Mouse (Mus musculus) layer of hippocampus, adult 18-20 months (tissue): ENCODE measurements around the gene Xrcc1. TPM values are rescaled to one million over a fixed set of nuclear protein-coding genes. Genes with fewer than 3 reads are reported as not detected.
"Not testable (repeated sequence)": the region's sequence is repeated elsewhere in the genome, so short reads cannot be mapped to it uniquely, and the experiment has no call there.

ENCODE experiments used
- DNase-seq, 2 experiments: peaks; one replicate each; pipeline ENCODE4 v3.0.0; 2022; ENCODE audit warnings: low spot score in 2 of 2
- long read RNA-seq: library from polyadenylated mRNA; stranded (forward); transcript quantifications from one replicate; pipeline ENCODE4 v2.0.0, GENCODE M21; 2021
- total RNA-seq, 2 experiments: library from RNA; stranded (reverse); gene quantifications; 2 replicates each; pipeline ENCODE4 v1.2.3; 2021

Gene Xrcc1
- total RNA-seq, result 10 to 100 TPM; 36.8 to 43.4 TPM
- long read RNA-seq, transcript Xrcc1-201 (17 exons, 2,155 nt), result major isoform, 25 of 42 reads
- long read RNA-seq, partial matches to known transcripts, result 3 of 42 reads
- long read RNA-seq, other reads (novel, unspliced or antisense), result 11 of 42 reads

- no peak for DNase-seq
These were observed at the start of gene Xrcc1, which contains the start of gene Pinlyp for GRCm38 (mm10) chr7:24546068-24546614. Xrcc1 (plus strand) TSS chr7:24546289. Pinlyp (minus strand) TSS chr7:24546118.

GRCm38 (mm10) chr7:24499856-24500577 is 46.1 kb upstream of the Xrcc1 start:
- no peak for DNase-seq

GRCm38 (mm10) chr7:24500929-24501328 is 45.2 kb upstream of the Xrcc1 start:
- DNase-seq, result no peak

- DNase-seq, result no peak
These were observed 44.6 kb upstream of the Xrcc1 start for GRCm38 (mm10) chr7:24501492-24501891.

GRCm38 (mm10) chr7:24504004-24504403 is 42.1 kb upstream of the Xrcc1 start:
- no peak for DNase-seq

GRCm38 (mm10) chr7:24504868-24505267 is 41.2 kb upstream of the Xrcc1 start:
- no peak for DNase-seq

- no peak for DNase-seq
These were observed 40.5 kb upstream of the Xrcc1 start for GRCm38 (mm10) chr7:24505447-24506064.

GRCm38 (mm10) chr7:24506065-24506459 is 40.0 kb upstream of the Xrcc1 start:
- no peak for DNase-seq

- peak in 1 of 2 experiments; percentile 71 for DNase-seq
These were observed 39.6 kb upstream of the Xrcc1 start for GRCm38 (mm10) chr7:24506476-24506837.

GRCm38 (mm10) chr7:24506838-24507725 is 39.0 kb upstream of the Xrcc1 start, which contains the start of gene Zfp428:
Zfp428 (plus strand) TSS chr7:24507006.
- peak; percentile 81 to 84 for DNase-seq

GRCm38 (mm10) chr7:24507726-24508114 is 38.4 kb upstream of the Xrcc1 start:
- DNase-seq, result no peak

- no peak for DNase-seq
These were observed 33.7 kb upstream of the Xrcc1 start, which contains the start of gene AC161166.1 for GRCm38 (mm10) chr7:24512355-24512754. AC161166.1 (minus strand) TSS chr7:24512455.

- peak in 1 of 2 experiments; percentile 72 for DNase-seq
These were observed 29.8 kb upstream of the Xrcc1 start for GRCm38 (mm10) chr7:24516319-24516718.

- DNase-seq, result no peak
These were observed 29.0 kb upstream of the Xrcc1 start for GRCm38 (mm10) chr7:24517077-24517476.

GRCm38 (mm10) chr7:24517654-24518053 is 28.4 kb upstream of the Xrcc1 start:
- peak; percentile 46 to 63 for DNase-seq

- DNase-seq, result no peak
These were observed 27.0 kb upstream of the Xrcc1 start for GRCm38 (mm10) chr7:24519130-24519529.

- DNase-seq, result not testable (repeated sequence)
These were observed 26.0 kb upstream of the Xrcc1 start for GRCm38 (mm10) chr7:24520054-24520453.

GRCm38 (mm10) chr7:24522805-24523204 is 23.3 kb upstream of the Xrcc1 start:
- DNase-seq, result no peak

- DNase-seq, result no peak
These were observed 22.4 kb upstream of the Xrcc1 start for GRCm38 (mm10) chr7:24523723-24524122.

- no peak for DNase-seq
These were observed 21.1 kb upstream of the Xrcc1 start for GRCm38 (mm10) chr7:24524978-24525377.
